Mouse (Mus musculus) liver (tissue): ENCODE data around the gene Nfya.

ENCODE experiments used
- DNase-seq: peaks from one replicate; pipeline ENCODE4 v3.0.0-alpha.2; 2020; ENCODE audit warnings: mixed read lengths

The Nfya gene

GRCm38 (mm10) chr17:48340267-48340666 lies 69.4 kb downstream of the Nfya start:
- DNase-seq, result no peak
